Mouse (Mus musculus): Measurements from ENCODE around the gene Abcc3.

DNA sequence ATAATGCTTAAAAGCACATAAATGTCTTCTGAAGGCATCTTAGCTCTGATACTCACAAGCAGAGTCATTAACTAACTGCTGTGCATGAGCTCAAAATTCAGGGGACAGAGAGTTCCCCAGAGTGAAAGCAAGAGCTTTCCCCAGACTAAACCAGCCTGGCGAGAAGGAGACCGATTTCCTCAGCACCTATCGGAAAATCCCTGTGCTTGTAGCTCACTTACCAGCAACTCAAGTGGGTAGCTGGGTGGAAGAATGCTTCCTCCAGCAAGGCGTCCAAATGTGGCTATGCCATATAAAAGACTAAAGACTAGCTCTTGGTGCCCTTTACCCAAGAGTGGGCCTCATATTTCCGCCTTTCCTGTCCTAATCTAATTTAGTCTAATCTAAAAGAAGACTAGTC, 9.9 kb upstream of the Abcc3 start:
- TF ChIP-seq EP300 (IDR thresholded peaks at IDR 0.05; ENCODE audit: low read depth) = no peak
- TF ChIP-seq CTCF (IDR thresholded peaks at IDR 0.05; ENCODE audit: low read depth) = no peak
